Mouse (Mus musculus) liver, embryonic 11.5 days (tissue): Measurements from ENCODE around the gene Stard13. TPM values are rescaled to one million over a fixed set of nuclear protein-coding genes. Genes with fewer than 3 reads are reported as not detected.

ENCODE experiments used
- ATAC-seq: fragments of 200-750 bp; cut with Nextera tagmentation; replicated peaks from 2 replicates; pipeline ENCODE4 v1.8.0; 2017; ENCODE audit warnings: moderate number of reproducible peaks, mild to moderate bottlenecking, moderate TSS enrichment, moderate library complexity; ENCODE audit not compliant: low FRiP score
- DNase-seq: peaks from one replicate; pipeline ENCODE4 v3.0.0-alpha.2; 2017; ENCODE audit warnings: low spot score
- H3K27ac ChIP-seq: fragments of 300-500 bp; sonication (generic); 2 replicates; pipeline ENCODE4 v1.5.1; 2014; ENCODE audit warnings: mild to moderate bottlenecking, low read depth, low read length, control low read depth
- H3K27me3 ChIP-seq: fragments of 300-500 bp; sonication (generic); replicated peaks from 2 replicates; pipeline ENCODE4 v1.6.1; 2014; ENCODE audit warnings: low read length, mixed read lengths; ENCODE audit not compliant: control insufficient read depth, insufficient read depth
- H3K36me3 ChIP-seq: fragments of 300-500 bp; sonication (generic); 2 replicates; pipeline ENCODE4 v1.6.1; 2014; ENCODE audit warnings: mild to moderate bottlenecking, low read length, moderate library complexity, mixed read lengths; ENCODE audit not compliant: control insufficient read depth, insufficient read depth
- H3K4me1 ChIP-seq: fragments of 300-500 bp; sonication (generic); replicated peaks from 2 replicates; pipeline ENCODE4 v1.6.1; 2014; ENCODE audit warnings: low read length, mixed read lengths; ENCODE audit not compliant: control insufficient read depth, insufficient read depth
- H3K4me2 ChIP-seq: fragments of 300-500 bp; sonication (generic); 2 replicates; pipeline ENCODE4 v1.6.1; 2014; ENCODE audit warnings: mild to moderate bottlenecking, control low read depth, moderate library complexity
- H3K4me3 ChIP-seq: fragments of 300-500 bp; sonication (generic); 2 replicates; pipeline ENCODE4 v1.5.1; 2014; ENCODE audit warnings: low read depth, low read length, control low read depth
- H3K9ac ChIP-seq: fragments of 300-500 bp; sonication (generic); 2 replicates; pipeline ENCODE4 v1.6.1; 2014; ENCODE audit warnings: low read depth, low read length, control low read depth
- H3K9me3 ChIP-seq: fragments of 300-500 bp; sonication (generic); 2 replicates; pipeline ENCODE4 v1.6.1; 2016; ENCODE audit warnings: low read length, inconsistent platforms, mixed read lengths; ENCODE audit not compliant: control insufficient read depth
- WGBS: fragments of 180-500 bp; shearing (Covaris S2); extraction: QIAGEN DNeasy Blood & Tissue Kit; methylation state at CpG from one replicate; pipeline ENCODE4 v1.1.7; 2014; 5-methylcytosine and 5-hydroxymethylcytosine counted together
- polyA plus RNA-seq: library from polyadenylated mRNA; unstranded; fragments of >200 nt; fragmentation: Nextera tagmentation; extraction: Ambion mirVana; gene quantifications from 2 replicates; pipeline ENCODE4 v1.2.1, GENCODE M21; 2014

The Stard13 gene
- polyA plus RNA-seq, 1 experiment from 2014 or later: 2.3 TPM

DNA sequence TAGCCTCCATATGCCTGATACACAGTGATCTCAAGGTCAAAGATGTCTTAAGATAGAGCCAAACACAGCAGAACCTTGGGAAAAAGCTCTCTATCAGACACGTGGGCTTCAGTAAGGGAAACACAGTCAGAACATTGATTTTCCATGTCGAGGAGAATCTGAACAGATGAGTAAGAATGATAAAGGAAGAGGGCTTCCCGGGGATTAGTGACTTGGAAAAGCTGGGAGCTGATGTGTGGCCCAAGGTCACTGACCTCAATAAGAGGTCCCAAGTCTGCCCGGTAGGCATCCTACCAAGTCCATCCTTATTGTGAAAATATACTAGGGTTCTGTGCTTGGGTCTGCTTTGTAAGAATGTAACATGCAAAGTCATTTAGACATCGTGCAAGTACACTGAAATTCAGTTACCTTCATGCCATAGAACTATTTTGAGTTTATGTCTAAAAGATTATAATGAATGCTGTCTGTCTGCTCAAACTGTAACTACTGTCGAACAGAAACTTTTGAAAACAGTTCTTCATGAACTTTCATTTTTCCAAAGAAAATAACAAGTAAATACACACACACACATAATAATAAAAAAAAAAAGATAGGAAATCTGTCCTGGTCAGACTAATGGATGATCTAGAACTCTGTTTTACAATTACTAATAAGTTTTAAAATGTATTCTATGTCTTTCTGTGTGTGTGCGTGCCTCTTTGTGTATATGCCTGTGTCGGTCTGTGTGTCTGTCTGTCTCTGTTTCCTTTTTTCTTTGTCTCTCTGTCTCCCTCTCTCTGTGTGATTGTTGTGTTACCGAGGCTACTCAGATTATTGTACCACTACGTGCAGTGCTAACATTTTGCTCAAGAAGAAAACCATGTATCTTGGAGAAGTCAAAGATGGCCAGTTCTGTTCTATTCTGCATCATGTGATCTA is 128.3 kb downstream of the Stard13 start:
- H3K4me3 ChIP-seq: no peak overlapping the region
- no peaks in the 10 kb centered on the region for H3K27me3 ChIP-seq
- WGBS: 79% methylated on average over 10 of the region's 10 CpGs
- DNase-seq: no peak
- no peak overlapping the region for H3K27ac ChIP-seq
- no peaks in the 10 kb centered on the region for H3K9me3 ChIP-seq
- no peaks in the 10 kb centered on the region for H3K4me1 ChIP-seq
- ATAC-seq: no peak
- H3K9ac ChIP-seq: no peak overlapping the region
- no peaks in the 10 kb centered on the region for H3K36me3 ChIP-seq
- H3K4me2 ChIP-seq: no peak overlapping the region

DNA sequence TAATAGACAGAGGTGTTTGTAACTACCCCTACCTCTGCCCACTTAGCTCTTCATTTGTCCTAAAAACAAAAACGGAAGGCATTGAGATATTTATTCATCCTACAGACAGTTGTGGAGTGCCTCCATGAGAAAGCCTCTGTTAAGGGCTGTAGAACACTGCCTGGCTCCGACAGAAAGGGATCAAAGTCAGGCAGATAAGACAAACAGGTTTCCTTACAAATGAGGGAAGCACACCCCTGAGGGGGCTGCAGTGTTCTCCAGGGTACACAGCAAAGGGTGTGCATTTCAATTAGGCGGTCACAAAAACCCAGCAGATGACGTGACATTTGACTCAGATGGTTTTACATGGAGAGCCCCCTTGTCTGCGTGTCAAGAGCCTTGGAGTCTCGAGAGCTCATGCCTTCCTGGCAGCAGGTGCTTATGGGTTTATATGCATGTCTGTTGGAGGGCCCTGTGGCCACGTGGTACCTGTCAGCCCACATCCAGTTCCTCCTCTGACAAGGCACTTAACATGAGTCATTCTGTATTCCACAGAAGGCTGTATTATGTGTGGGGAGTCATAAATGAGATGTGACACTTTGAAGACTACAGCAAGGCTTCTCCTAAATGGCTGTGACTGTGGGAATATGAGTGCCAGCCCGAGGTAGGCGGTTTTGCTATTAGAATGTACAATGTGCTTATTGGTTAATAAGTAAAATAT is 129.1 kb downstream of the Stard13 start:
- DNase-seq (no peak), ATAC-seq (no peak; the same call in 1 of the 2 replicates)
- H3K27ac ChIP-seq: no peak overlapping the region
- H3K9ac ChIP-seq: no peak overlapping the region
- whole genome bisulfite sequencing: 63% methylated on average over 9 of the region's 9 CpGs
- no peaks in the 10 kb centered on the region for H3K9me3 ChIP-seq
- H3K36me3 ChIP-seq: no peaks in the 10 kb centered on the region
- H3K4me1 ChIP-seq: no peaks in the 10 kb centered on the region; the same call in 1 of the 2 replicates
- H3K27me3 ChIP-seq: no peaks in the 10 kb centered on the region
- H3K4me2 ChIP-seq: no peak overlapping the region
- no peak overlapping the region for H3K4me3 ChIP-seq

DNA sequence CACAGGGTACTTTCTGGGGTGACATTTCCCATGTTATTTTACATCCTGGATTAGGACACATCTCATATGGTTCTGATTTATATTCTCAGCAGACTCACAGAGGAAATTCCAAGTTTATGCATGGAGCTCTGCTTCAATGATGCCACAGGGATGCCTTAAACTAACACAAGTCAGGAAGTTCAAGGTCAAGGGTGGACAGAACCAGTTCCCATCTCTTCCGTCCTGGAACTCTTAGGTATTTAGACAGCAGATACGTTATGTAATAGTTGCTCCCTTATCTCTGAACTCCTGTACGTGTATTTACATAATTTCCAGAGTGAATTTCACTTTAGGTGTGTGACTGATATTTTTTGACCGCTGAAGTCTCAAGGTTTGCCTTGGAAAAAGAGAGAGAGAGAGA is 130.4 kb downstream of the Stard13 start:
- no peak overlapping the region for H3K27ac ChIP-seq
- WGBS: 61% methylated on average over 4 of the region's 4 CpGs
- ATAC-seq: no peak

DNA sequence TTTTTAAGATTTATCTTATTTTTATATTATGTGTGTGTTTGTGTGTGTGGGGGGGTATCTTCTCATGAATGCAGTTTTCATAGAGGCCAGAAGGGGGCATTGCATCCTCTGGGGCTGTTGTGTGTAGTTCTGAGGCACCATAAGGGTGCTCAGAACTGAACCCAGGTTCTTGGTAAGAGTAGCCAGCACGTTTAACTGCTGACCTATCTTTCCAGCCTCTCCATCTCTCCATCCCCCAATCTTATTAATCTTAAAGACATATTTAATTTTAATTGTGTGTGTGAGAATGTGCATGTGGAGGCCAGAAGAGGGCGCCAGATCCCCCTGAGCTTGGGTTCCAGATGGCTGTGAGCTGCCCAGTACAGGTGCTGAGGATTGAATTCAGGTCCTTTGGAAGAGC is 131.4 kb downstream of the Stard13 start:
- Histone ChIP-seq H3K27ac (no peak overlapping the region), H3K4me2 (no peak overlapping the region), H3K4me3 (no peak overlapping the region), H3K36me3 (no peaks in the 10 kb centered on the region), H3K9me3 (no peaks in the 10 kb centered on the region), H3K4me1 (no peaks in the 10 kb centered on the region; the same call in 1 of the 2 replicates), H3K27me3 (no peaks in the 10 kb centered on the region), H3K9ac (no peak overlapping the region)
- WGBS: 50% methylated on average over 2 of the region's 2 CpGs
- no peak for ATAC-seq
- no peak for DNase-seq

More for the DNA sequence above, 130.4 kb downstream of the Stard13 start:
- Histone ChIP-seq H3K9ac (no peak overlapping the region), H3K9me3 (no peaks in the 10 kb centered on the region), H3K4me3 (no peak overlapping the region), H3K4me1 (no peaks in the 10 kb centered on the region; the same call in 1 of the 2 replicates), H3K27me3 (no peaks in the 10 kb centered on the region), H3K36me3 (no peaks in the 10 kb centered on the region), H3K4me2 (no peak overlapping the region)
- DNase-seq: no peak

DNA sequence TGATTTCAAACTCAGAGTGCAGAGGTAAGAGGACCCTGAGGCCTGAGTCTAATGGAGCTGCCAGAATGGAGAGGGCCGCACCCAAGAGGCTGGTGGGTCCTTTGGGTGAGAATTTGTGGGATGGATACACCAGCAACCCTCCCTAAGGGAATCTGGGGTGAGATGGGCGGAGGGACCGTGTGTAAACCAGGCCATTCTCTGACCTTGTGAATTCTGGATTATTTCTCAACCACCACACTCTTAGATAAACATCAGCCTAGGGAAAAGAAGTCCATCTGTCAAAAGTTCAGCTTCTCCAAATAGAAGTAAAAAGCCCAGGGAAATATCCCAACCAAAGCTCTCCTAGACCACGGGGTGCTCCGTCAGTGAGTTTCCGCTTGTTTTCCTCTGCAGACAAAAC is 137.6 kb downstream of the Stard13 start:
- no peak overlapping the region for H3K27ac ChIP-seq
- H3K4me3 ChIP-seq: no peak overlapping the region
- DNase-seq: no peak
- H3K9me3 ChIP-seq: no peaks in the 10 kb centered on the region
- WGBS: 71% methylated on average over 6 of the region's 6 CpGs
- H3K36me3 ChIP-seq: no peaks in the 10 kb centered on the region
- H3K27me3 ChIP-seq: no peaks in the 10 kb centered on the region
- no peak overlapping the region for H3K9ac ChIP-seq
- H3K4me1 ChIP-seq: no peaks in the 10 kb centered on the region; the same call in 1 of the 2 replicates
- no peak overlapping the region for H3K4me2 ChIP-seq
- no peak for ATAC-seq

DNA sequence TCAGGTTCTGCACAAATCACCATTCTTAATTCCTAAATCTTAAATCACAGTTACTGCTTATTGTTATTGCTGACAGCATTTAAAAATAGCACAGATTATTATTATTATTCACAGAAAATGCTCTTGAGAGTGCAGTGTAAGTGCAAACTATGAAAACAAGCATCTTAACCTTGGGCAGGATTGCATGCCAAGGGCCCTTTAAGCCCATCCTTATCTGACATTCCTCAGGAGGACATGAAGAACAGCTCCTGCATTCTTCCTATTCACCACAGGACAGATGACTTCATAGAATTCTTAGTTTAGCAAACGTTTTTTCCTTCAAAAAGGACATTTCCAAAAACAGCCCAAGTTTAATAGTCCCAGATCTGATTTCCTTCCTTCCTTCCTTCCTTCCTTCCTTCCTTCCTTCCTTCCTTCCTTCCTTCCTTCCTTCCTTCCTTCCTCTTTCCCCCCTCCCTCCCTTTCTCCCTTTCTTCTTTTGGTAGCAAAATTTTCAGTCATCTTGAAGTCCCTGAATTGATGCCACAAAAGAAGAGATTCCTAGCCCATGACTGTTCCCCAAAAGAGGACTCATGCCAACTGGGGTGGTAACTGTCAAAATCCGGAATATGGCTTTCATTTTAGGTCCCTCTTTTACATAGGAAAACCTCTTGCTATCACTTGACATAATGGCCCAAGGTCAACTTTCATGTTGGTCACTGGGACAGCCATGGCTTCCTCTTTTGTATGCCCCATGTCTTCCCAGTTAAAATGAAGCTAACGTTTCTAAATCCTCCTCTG is 140.6 kb downstream of the Stard13 start:
- Histone ChIP-seq H3K4me3 (no peak overlapping the region), H3K27ac (no peak overlapping the region), H3K4me2 (no peak overlapping the region), H3K9me3 (no peaks in the 10 kb centered on the region), H3K4me1 (no peaks in the 10 kb centered on the region), H3K9ac (no peak overlapping the region), H3K36me3 (no peaks in the 10 kb centered on the region), H3K27me3 (no peaks in the 10 kb centered on the region)
- DNase-seq (no peak), ATAC-seq (no peak)
- WGBS: 69% methylated on average over 3 of the region's 3 CpGs

GRCm38 (mm10) chr5:151090996-151091395 is 142.6 kb downstream of the Stard13 start:
- DNase-seq (no peak), ATAC-seq (no peak)
- H3K9me3 ChIP-seq: no peaks in the 10 kb centered on the region
- no peaks in the 10 kb centered on the region for H3K4me1 ChIP-seq
- no peak overlapping the region for H3K4me2 ChIP-seq
- no peak overlapping the region for H3K4me3 ChIP-seq
- H3K36me3 ChIP-seq: no peaks in the 10 kb centered on the region
- no peaks in the 10 kb centered on the region for H3K27me3 ChIP-seq
- WGBS: 87% methylated on average over 6 of the region's 6 CpGs
- no peak overlapping the region for H3K9ac ChIP-seq
- H3K27ac ChIP-seq: no peak overlapping the region

GRCm38 (mm10) chr5:151089201-151089600 is 144.4 kb downstream of the Stard13 start:
- H3K9ac ChIP-seq: no peak overlapping the region
- no peak for DNase-seq
- no peak for ATAC-seq
- H3K9me3 ChIP-seq: no peaks in the 10 kb centered on the region
- no peaks in the 10 kb centered on the region for H3K27me3 ChIP-seq
- H3K4me3 ChIP-seq: no peak overlapping the region
- no peaks in the 10 kb centered on the region for H3K4me1 ChIP-seq
- H3K4me2 ChIP-seq: no peak overlapping the region
- 78% methylated on average over 6 of the region's 6 CpGs for WGBS
- H3K27ac ChIP-seq: no peak overlapping the region
- no peaks in the 10 kb centered on the region for H3K36me3 ChIP-seq
